Mouse (Mus musculus) kidney, embryonic 16.5 days (tissue): ENCODE measurements at regions not wholly inside any gene's neighbourhood (a gene's known extent, or its start where the extent isn't known, plus 50 kb on each side); places are given as distances from the start of the nearest gene placed in this dataset.

Experiments
- ATAC-seq: fragments of 200-750 bp; cut with Nextera tagmentation; 2 replicates; pipeline ENCODE4 v1.8.0; 2017; ENCODE audit warnings: moderate TSS enrichment; ENCODE audit not compliant: low FRiP score, low TSS enrichment
- H3K27ac ChIP-seq: fragments of 300-500 bp; sonication (generic); 2 replicates; pipeline ENCODE4 v1.5.1; 2014; ENCODE audit warnings: low read length
- H3K27me3 ChIP-seq: fragments of 300-500 bp; sonication (generic); 2 replicates; pipeline ENCODE4 v1.6.1; 2014; ENCODE audit warnings: low read length, control low read depth, mixed read lengths; ENCODE audit not compliant: insufficient read depth
- H3K36me3 ChIP-seq: fragments of 300-500 bp; sonication (generic); 2 replicates; pipeline ENCODE4 v1.6.1; 2014; ENCODE audit warnings: low read length, control low read depth, mixed read lengths; ENCODE audit not compliant: insufficient read depth
- H3K4me1 ChIP-seq: fragments of 300-500 bp; sonication (generic); 2 replicates; pipeline ENCODE4 v1.6.1; 2014; ENCODE audit warnings: low read length, control low read depth, mixed read lengths; ENCODE audit not compliant: insufficient read depth
- H3K4me2 ChIP-seq: fragments of 300-500 bp; sonication (generic); replicated peaks from 2 replicates; pipeline ENCODE4 v1.6.1; 2014; ENCODE audit warnings: low read depth, low read length
- H3K4me3 ChIP-seq: fragments of 300-500 bp; sonication (generic); 2 replicates; pipeline ENCODE4 v1.5.1; 2014; ENCODE audit warnings: mild to moderate bottlenecking, low read length
- H3K9ac ChIP-seq: fragments of 300-500 bp; sonication (generic); replicated peaks from 2 replicates; pipeline ENCODE4 v1.6.1; 2014; ENCODE audit warnings: low read length
- H3K9me3 ChIP-seq: fragments of 300-500 bp; sonication (generic); 2 replicates; pipeline ENCODE4 v1.6.1; 2016; ENCODE audit warnings: low read length, control low read depth
- WGBS: fragments of 180-500 bp; shearing (Covaris S2); extraction: QIAGEN DNeasy Blood & Tissue Kit; methylation state at CpG from one replicate; pipeline ENCODE4 v1.1.7; 2014; 5-methylcytosine and 5-hydroxymethylcytosine counted together

GRCm38 (mm10) chr9:80600019-80600418, 134.7 kb upstream of the Impg1 start:
- H3K9me3 ChIP-seq = no peaks in the 10 kb centered on the region
- H3K9ac ChIP-seq = no peak overlapping the region
- H3K27me3 ChIP-seq = no peaks in the 10 kb centered on the region
- H3K27ac ChIP-seq = no peak overlapping the region
- H3K4me3 ChIP-seq = no peak overlapping the region
- no peaks in the 10 kb centered on the region for H3K4me1 ChIP-seq
- no peaks in the 10 kb centered on the region for H3K36me3 ChIP-seq
- H3K4me2 ChIP-seq = no peak overlapping the region
- no peak for ATAC-seq

GRCm38 (mm10) chr9:80565388-80566024, 100.2 kb upstream of the Impg1 start:
- Histone ChIP-seq H3K27me3 (no peaks in the 10 kb centered on the region), H3K4me3 (no peak overlapping the region), H3K36me3 (no peaks in the 10 kb centered on the region), H3K4me2 (no peak overlapping the region), H3K27ac (no peak overlapping the region), H3K4me1 (no peaks in the 10 kb centered on the region), H3K9ac (no peak overlapping the region), H3K9me3 (no peaks in the 10 kb centered on the region)
- ATAC-seq = no peak
- 78% methylated on average over 4 of the region's 4 CpGs for WGBS

- 86% methylated on average over 2 of the region's 2 CpGs for WGBS
- no peaks in the 10 kb centered on the region for H3K36me3 ChIP-seq
- H3K4me1 ChIP-seq = no peaks in the 10 kb centered on the region
- no peaks in the 10 kb centered on the region for H3K27me3 ChIP-seq
- no peak overlapping the region for H3K27ac ChIP-seq
- ATAC-seq = no peak
- no peak overlapping the region for H3K4me3 ChIP-seq
- H3K9ac ChIP-seq = no peak overlapping the region
- H3K9me3 ChIP-seq = no peaks in the 10 kb centered on the region
- no peak overlapping the region for H3K4me2 ChIP-seq
These were observed 98.4 kb upstream of the Impg1 start for GRCm38 (mm10) chr9:80563655-80564054.

GRCm38 (mm10) chr9:80555531-80556067, 90.3 kb upstream of the Impg1 start:
- Histone ChIP-seq H3K36me3 (no peaks in the 10 kb centered on the region), H3K9me3 (no peaks in the 10 kb centered on the region), H3K27ac (no peak overlapping the region), H3K4me1 (no peaks in the 10 kb centered on the region), H3K4me3 (no peak overlapping the region), H3K9ac (no peak overlapping the region), H3K27me3 (no peaks in the 10 kb centered on the region), H3K4me2 (no peak overlapping the region)
- ATAC-seq = no peak
- 58% methylated on average over 1 of the region's 1 CpGs for WGBS
